Mouse (Mus musculus): ENCODE data around the gene Btbd35f18. TPM values are rescaled to one million over a fixed set of nuclear protein-coding genes. Genes with fewer than 3 reads are reported as not detected.
"Not testable (repeated sequence)": the region's sequence is repeated elsewhere in the genome, so short reads cannot be mapped to it uniquely, and the experiment has no call there.

Gene Btbd35f18
- total RNA-seq (2017) = not detected in 2 replicates

DNA sequence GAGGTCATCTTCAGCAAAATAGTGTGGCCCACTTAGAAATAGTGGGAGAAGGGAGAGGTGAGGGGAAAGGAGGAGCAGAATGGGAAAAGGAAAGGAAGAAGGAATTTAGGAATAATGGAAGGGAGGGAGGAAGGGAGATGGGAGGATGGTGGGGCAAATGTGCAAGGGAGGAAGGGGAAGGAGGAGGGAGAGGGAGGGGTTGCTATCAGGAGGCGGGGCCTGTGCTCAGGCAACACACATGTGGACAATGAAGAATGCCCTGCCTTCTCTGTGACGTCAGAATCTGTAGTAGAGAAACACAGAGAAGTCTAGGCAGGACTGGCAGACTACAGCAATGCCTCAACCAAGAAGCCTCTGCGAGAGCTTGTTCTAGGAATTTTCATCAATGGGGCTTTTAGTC is at the start of gene Btbd35f18:
Btbd35f18 (plus strand) TSS at position 301 of the 400 bp plus-strand sequence.
- ATAC-seq (replicated peaks; ENCODE audit: low read depth, poor library complexity, severe bottlenecking) = not testable (repeated sequence)

Other genes starting within 250 kb of the Btbd35f18 start
- not detected in 2 replicates for gene Btbd35f10, start 52.7 kb downstream of the Btbd35f18 start, total RNA-seq (2017)

Data from common myeloid progenitor, adult 5-6 weeks (primary cell).